Mouse (Mus musculus) liver, embryonic 11.5 days (tissue): ENCODE measurements at regions not wholly inside any gene's neighbourhood (a gene's known extent, or its start where the extent isn't known, plus 50 kb on each side); places are given as distances from the start of the nearest gene placed in this dataset.

Experiments used
- ATAC-seq: fragments of 200-750 bp; cut with Nextera tagmentation; replicated peaks from 2 replicates; pipeline ENCODE4 v1.8.0; 2017; ENCODE audit warnings: moderate number of reproducible peaks, mild to moderate bottlenecking, moderate TSS enrichment, moderate library complexity; ENCODE audit not compliant: low FRiP score
- DNase-seq: peaks from one replicate; pipeline ENCODE4 v3.0.0-alpha.2; 2017; ENCODE audit warnings: low spot score
- H3K27ac ChIP-seq: fragments of 300-500 bp; sonication (generic); 2 replicates; pipeline ENCODE4 v1.5.1; 2014; ENCODE audit warnings: mild to moderate bottlenecking, low read depth, low read length, control low read depth
- H3K27me3 ChIP-seq: fragments of 300-500 bp; sonication (generic); replicated peaks from 2 replicates; pipeline ENCODE4 v1.6.1; 2014; ENCODE audit warnings: low read length, mixed read lengths; ENCODE audit not compliant: control insufficient read depth, insufficient read depth
- H3K36me3 ChIP-seq: fragments of 300-500 bp; sonication (generic); 2 replicates; pipeline ENCODE4 v1.6.1; 2014; ENCODE audit warnings: mild to moderate bottlenecking, low read length, moderate library complexity, mixed read lengths; ENCODE audit not compliant: control insufficient read depth, insufficient read depth
- H3K4me1 ChIP-seq: fragments of 300-500 bp; sonication (generic); replicated peaks from 2 replicates; pipeline ENCODE4 v1.6.1; 2014; ENCODE audit warnings: low read length, mixed read lengths; ENCODE audit not compliant: control insufficient read depth, insufficient read depth
- H3K4me2 ChIP-seq: fragments of 300-500 bp; sonication (generic); 2 replicates; pipeline ENCODE4 v1.6.1; 2014; ENCODE audit warnings: mild to moderate bottlenecking, control low read depth, moderate library complexity
- H3K4me3 ChIP-seq: fragments of 300-500 bp; sonication (generic); 2 replicates; pipeline ENCODE4 v1.5.1; 2014; ENCODE audit warnings: low read depth, low read length, control low read depth
- H3K9ac ChIP-seq: fragments of 300-500 bp; sonication (generic); 2 replicates; pipeline ENCODE4 v1.6.1; 2014; ENCODE audit warnings: low read depth, low read length, control low read depth
- H3K9me3 ChIP-seq: fragments of 300-500 bp; sonication (generic); 2 replicates; pipeline ENCODE4 v1.6.1; 2016; ENCODE audit warnings: low read length, inconsistent platforms, mixed read lengths; ENCODE audit not compliant: control insufficient read depth
- WGBS: fragments of 180-500 bp; shearing (Covaris S2); extraction: QIAGEN DNeasy Blood & Tissue Kit; methylation state at CpG from one replicate; pipeline ENCODE4 v1.1.7; 2014; 5-methylcytosine and 5-hydroxymethylcytosine counted together

DNA sequence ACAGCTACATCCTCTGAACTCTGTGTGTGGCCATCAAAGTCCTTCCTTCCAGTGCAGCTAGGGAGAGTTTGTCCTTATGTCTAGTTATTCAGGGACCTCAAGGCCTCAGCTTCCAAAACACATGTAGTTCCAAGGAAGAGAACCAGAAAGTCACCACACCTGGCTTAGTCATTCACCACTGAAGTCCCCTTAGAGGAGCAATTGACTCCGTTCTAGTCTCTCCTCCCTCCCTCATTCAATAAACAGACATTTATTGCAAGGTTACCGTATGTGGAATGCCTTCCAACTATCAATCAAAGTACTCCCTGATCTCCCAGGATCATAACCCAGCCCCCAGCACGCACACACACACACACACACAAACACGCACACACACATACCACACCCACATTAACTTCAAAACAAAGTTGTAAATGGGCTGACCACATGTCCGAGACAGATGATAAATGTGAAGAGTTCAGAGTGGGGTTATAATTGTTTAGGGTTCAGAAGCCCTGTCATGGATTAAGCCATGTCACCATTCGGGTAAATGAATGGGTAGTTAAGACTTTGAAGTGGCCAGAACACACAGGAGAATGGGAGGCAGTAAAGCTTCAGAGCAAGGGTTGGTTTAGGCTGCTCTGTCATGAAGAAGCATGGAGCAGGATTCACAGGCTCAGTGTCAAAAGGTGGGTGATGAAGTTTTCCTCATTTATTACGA, 141.4 kb downstream of the Irs2 start:
- peaks cover 5% of the 10 kb centered on the region for H3K27me3 ChIP-seq
- no peaks in the 10 kb centered on the region for H3K9me3 ChIP-seq
- peaks cover 18% of the 10 kb centered on the region for H3K4me1 ChIP-seq
- H3K9ac ChIP-seq, result no peak overlapping the region
- H3K4me2 ChIP-seq, result no peak overlapping the region
- DNase-seq (no peak), ATAC-seq (no peak)
- H3K4me3 ChIP-seq, result no peak overlapping the region
- WGBS, result 53% methylated on average over 7 of the region's 7 CpGs
- peak overlapping the region; percentile 45; the same call in 1 of the 2 replicates for H3K27ac ChIP-seq
- no peaks in the 10 kb centered on the region for H3K36me3 ChIP-seq

DNA sequence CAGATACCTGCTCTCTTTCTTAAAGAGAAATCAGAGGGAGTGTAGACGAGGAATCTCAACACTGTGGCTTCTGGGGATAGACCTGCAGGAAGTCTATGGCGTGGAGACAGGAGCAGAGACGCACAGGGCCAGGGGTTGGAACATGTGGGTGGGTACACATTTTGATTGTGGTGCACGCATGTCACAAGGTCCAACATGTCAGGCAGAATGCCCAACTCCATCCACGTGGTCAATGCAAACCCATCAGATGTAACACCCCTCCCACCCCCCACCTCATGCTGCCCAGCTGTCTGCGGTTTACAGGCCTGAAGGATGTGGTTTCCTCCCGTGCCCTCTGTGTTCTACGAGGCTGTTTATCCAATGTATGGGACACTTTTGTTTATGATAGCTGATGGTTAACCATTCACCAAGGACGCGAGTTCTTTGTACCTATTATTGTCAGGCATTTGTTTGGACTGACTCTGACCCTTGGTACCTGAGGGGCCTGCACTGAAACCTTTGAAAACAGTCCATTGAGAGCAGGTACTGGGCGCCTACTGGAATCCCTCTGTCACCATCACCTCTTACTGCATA, 142.2 kb downstream of the Irs2 start:
- H3K4me3 ChIP-seq, result no peak overlapping the region
- ATAC-seq (peak; percentile 63), DNase-seq (no peak)
- peaks cover 18% of the 10 kb centered on the region for H3K4me1 ChIP-seq
- H3K27ac ChIP-seq, result peak overlapping the region; percentile 45; the same call in 1 of the 2 replicates
- WGBS, result 28% methylated on average over 11 of the region's 11 CpGs
- H3K4me2 ChIP-seq, result no peak overlapping the region
- peaks cover 5% of the 10 kb centered on the region for H3K27me3 ChIP-seq
- no peaks in the 10 kb centered on the region for H3K36me3 ChIP-seq
- no peaks in the 10 kb centered on the region for H3K9me3 ChIP-seq
- H3K9ac ChIP-seq, result no peak overlapping the region

DNA sequence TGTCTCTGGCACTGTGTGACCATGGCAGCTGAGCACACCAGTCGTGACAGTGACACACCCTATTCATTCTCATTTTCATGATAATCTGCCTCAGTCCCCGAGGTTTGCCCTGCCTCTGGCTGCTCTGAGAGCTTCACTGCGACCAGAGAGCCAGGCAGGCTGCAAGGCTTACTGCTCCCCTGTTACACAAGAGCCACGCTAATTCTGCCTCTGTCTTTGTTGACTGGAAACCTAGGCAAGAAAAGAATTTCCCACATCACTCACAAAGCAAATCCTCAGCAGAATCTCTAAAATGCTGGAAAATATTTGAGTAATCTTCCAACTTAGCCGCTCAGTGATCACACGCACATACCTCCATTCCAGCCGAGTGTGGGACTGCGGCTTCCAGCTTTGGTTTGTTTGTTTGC, 142.8 kb downstream of the Irs2 start:
- peaks cover 5% of the 10 kb centered on the region for H3K27me3 ChIP-seq
- WGBS, result 40% methylated on average over 8 of the region's 8 CpGs
- peak overlapping the region; percentile 23; the same call in 1 of the 2 replicates for H3K4me2 ChIP-seq
- H3K9ac ChIP-seq, result no peak overlapping the region
- no peak for ATAC-seq
- no peaks in the 10 kb centered on the region for H3K9me3 ChIP-seq
- H3K4me1 ChIP-seq, result peaks cover 18% of the 10 kb centered on the region
- H3K4me3 ChIP-seq, result no peak overlapping the region
- peak overlapping the region; percentile 10 for H3K27ac ChIP-seq
- DNase-seq, result no peak
- H3K36me3 ChIP-seq, result no peaks in the 10 kb centered on the region

DNA sequence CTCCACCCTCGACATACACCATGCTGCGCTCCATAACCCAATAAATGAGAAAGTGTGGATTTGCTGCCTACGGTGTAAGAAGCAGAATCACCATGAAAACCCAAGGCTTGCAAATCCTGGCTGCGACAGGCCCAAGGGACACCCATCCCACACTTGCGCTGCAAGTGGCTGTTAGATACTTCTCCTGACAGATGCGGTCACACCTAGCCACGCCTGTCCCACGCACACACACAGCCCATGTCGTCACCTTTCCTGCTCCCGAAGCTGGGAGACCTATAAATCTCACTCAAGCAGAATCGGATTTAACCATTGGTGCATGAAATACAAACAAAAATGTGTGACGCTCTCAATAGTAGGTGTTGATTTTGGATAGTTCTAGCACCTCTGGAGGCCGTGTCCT, 145.8 kb downstream of the Irs2 start:
- Histone ChIP-seq H3K4me1 (peaks cover 20% of the 10 kb centered on the region), H3K27ac (no peak overlapping the region), H3K9ac (no peak overlapping the region), H3K4me2 (no peak overlapping the region), H3K36me3 (no peaks in the 10 kb centered on the region), H3K4me3 (no peak overlapping the region), H3K9me3 (no peaks in the 10 kb centered on the region), H3K27me3 (peaks cover 5% of the 10 kb centered on the region)
- 78% methylated on average over 13 of the region's 13 CpGs for WGBS
- ATAC-seq, result no peak
- DNase-seq, result no peak

DNA sequence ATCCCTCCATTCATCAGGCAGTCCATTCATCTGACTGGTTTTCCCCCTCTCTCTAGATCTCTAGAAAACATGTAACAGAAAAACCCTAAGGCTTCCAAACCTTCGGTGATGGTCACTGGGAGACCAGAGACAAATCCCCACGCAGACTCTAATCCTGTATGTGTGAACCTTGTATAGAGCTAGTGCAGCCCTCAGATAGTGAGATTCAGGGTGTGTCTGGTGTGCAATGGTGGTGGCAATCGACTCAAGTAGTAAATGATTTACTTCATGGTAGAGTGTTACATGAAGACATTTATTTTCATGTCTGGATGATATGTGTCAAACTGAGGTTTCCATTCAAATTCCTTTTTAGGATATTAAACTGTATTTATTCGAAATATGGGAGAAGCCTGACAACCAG, 147.4 kb downstream of the Irs2 start:
- no peaks in the 10 kb centered on the region for H3K36me3 ChIP-seq
- WGBS, result 74% methylated on average over 4 of the region's 4 CpGs
- H3K9ac ChIP-seq, result no peak overlapping the region
- DNase-seq (no peak), ATAC-seq (no peak)
- no peaks in the 10 kb centered on the region for H3K9me3 ChIP-seq
- H3K27ac ChIP-seq, result no peak overlapping the region
- peaks cover 12% of the 10 kb centered on the region for H3K4me1 ChIP-seq
- no peak overlapping the region for H3K4me2 ChIP-seq
- no peak overlapping the region for H3K4me3 ChIP-seq
- peaks cover 3% of the 10 kb centered on the region for H3K27me3 ChIP-seq

DNA sequence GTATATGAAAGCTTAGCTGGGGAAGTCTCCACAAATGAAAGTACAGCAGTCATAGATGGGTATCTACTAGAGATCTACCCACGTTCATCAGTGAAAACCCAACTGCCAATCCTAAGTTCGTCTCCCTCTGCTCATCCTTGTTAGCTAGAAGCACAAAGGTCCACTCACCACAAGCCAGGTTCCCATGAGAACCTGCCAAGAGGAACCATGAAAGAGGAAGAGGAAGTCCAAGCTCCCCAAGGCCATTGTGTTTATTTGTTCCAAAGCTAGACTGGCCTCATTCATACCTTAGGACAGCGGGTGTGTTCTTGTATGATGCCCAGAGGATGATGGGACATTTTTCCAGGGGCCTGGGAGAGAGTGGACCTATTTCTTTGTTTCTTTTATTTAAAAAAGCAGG, 150.4 kb downstream of the Irs2 start:
- no peak overlapping the region for H3K4me3 ChIP-seq
- 64% methylated on average over 3 of the region's 3 CpGs for WGBS
- DNase-seq (no peak), ATAC-seq (no peak)
- no peak overlapping the region for H3K27ac ChIP-seq
- H3K4me2 ChIP-seq, result no peak overlapping the region
- no peak overlapping the region for H3K9ac ChIP-seq
- H3K36me3 ChIP-seq, result no peaks in the 10 kb centered on the region
- H3K27me3 ChIP-seq, result peaks cover 3% of the 10 kb centered on the region; the same call in 1 of the 2 replicates
- 0 out of 2 replicates have a peak, but pooled peaks cover 3% of the 10 kb centered on the region for H3K4me1 ChIP-seq
- no peaks in the 10 kb centered on the region for H3K9me3 ChIP-seq

DNA sequence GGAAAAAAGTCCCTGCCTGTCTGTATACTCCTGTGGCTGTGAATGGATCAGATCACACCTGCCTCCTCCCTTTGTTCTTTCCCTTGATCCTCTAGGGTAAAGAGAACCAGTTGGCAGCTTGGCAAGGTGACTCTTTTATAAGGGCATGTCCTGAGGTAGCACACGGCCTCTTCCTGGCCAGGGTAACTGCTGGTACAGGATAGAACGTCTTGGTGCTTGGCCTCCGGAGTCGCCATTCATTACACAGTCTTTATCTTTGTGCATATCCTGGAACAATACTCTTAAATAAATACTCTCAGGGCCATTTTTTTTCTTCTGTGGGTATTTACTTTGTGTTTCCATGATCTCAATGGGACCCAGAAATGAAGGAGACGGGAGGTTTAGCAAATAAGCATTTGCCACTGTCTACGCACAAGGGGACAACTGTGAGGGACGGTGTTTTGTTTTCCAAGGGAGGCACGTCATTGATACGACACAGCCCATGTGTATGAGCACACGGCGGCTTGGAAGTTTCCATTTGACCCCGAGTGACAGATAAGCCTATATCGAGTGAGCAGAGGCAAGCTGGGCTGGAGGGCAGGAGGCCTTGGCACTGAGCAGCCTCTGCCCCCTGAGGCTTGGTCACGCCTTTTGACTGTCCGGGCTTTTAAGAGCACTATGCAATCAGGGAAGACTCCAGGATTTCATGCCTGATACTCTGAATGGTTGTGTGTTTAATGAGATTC, 151.1 kb downstream of the Irs2 start:
- no peak for ATAC-seq
- 66% methylated on average over 15 of the region's 15 CpGs for WGBS
- Histone ChIP-seq H3K4me3 (no peak overlapping the region), H3K36me3 (no peaks in the 10 kb centered on the region), H3K9ac (no peak overlapping the region), H3K4me1 (0 out of 2 replicates have a peak, but pooled peaks cover 3% of the 10 kb centered on the region), H3K9me3 (no peaks in the 10 kb centered on the region), H3K4me2 (no peak overlapping the region), H3K27me3 (peaks cover 2% of the 10 kb centered on the region; the same call in 1 of the 2 replicates), H3K27ac (no peak overlapping the region)
- no peak for DNase-seq

DNA sequence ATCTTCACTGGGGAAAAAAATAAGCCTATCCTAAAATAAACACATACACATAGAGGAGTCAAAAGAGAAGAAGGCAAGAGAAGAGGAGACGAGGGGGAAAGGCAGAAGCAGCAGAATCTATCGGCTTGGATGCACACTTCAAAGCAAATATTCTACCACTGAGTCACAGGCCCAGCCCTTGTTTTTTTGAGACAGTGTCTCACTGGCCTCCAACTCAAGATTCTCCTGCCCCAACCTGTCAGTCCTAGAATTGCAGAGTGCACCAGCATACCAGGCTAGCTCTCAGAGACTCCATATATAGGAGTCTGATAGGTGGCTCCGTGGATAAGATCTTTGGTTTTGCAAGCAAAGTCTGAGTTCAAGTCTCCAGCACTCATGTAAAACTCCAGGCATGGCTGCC, 152.6 kb downstream of the Irs2 start:
- Histone ChIP-seq H3K9ac (no peak overlapping the region), H3K4me1 (0 out of 2 replicates have a peak, but pooled peaks cover 3% of the 10 kb centered on the region), H3K4me3 (no peak overlapping the region), H3K4me2 (no peak overlapping the region), H3K36me3 (no peaks in the 10 kb centered on the region), H3K27me3 (no peaks in the 10 kb centered on the region), H3K27ac (no peak overlapping the region), H3K9me3 (no peaks in the 10 kb centered on the region)
- 79% methylated on average over 3 of the region's 3 CpGs for WGBS
- DNase-seq (no peak), ATAC-seq (no peak)
